Mouse (Mus musculus): Measurements from ENCODE around the gene Slc5a5. TPM values are rescaled to one million over a fixed set of nuclear protein-coding genes. Genes with fewer than 3 reads are reported as not detected.

Gene Slc5a5
- polyA plus RNA-seq, 1 experiment from 2014 or later, result 0.31 TPM

DNA sequence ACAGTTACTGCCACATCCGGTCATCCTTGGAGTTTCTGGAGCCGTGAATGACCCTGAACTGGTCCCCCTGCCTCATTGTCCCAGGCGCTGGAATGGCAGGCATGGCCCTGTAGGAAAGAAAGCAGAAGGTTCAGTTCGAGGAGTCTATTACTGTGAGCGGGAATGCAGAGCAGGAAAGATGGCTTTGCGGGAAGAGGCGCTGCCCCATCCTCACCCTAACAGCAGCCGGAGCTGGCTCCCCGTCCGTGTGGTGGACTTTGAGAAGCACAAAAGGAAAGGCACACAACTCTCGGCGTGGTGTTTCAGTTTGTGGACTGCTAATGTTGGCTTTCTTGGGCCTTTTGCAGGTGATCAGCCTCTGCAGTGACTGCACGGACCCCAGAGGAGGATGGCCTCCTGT, 18.1 kb downstream of the Slc5a5 start:
- H3K27ac ChIP-seq (ENCODE audit: low read length), result no peak overlapping the region
- ATAC-seq, result no peak
- H3K27me3 ChIP-seq (replicated peaks; ENCODE audit: control insufficient read depth, insufficient read depth, low read length), result no peaks in the 10 kb centered on the region
- WGBS, result 95% methylated on average over 13 of the region's 13 CpGs
- H3K4me2 ChIP-seq (ENCODE audit: low read depth, low read length), result no peak overlapping the region
- H3K4me1 ChIP-seq (ENCODE audit: control insufficient read depth, insufficient read depth, low read length), result no peaks in the 10 kb centered on the region
- no peaks in the 10 kb centered on the region for H3K36me3 ChIP-seq (ENCODE audit: control insufficient read depth, insufficient read depth, low read length)
- no peaks in the 10 kb centered on the region for H3K9me3 ChIP-seq (ENCODE audit: control insufficient read depth, low read length)
- no peak overlapping the region for H3K4me3 ChIP-seq (ENCODE audit: low read length)
- no peak overlapping the region for H3K9ac ChIP-seq (ENCODE audit: low read depth, low read length)

DNA sequence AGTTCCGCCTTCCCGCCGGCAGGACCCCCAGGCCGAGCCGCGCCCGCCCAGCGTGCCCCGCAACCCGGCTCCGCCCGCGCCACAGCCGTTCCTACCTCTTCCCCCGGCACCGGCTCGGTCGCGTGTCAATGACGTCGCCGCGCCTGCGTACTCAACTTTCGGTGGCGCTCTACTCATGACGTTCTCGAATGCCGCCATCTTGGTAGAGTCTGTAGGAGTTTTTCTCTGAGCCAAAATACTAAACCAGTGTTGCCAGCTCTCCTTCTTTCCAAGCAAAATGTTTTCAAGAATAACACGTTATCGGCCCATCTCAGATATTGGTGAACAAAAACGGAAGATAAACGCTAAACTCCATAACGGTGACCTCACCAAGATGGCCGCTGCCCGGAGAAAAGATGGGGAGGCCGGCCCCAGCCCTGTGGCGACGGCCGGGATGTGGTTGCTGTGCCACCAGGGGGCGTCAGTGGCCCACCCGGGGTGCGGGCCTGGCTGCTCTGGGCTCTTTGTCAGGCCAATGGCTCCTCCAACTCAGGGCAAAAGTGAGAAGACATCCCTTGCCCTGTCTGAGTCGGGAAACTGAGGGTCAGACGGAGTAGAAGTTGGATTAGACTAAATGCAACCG, 19.1 kb downstream of the Slc5a5 start, which contains the start of gene Ccdc124:
Gene Ccdc124, minus strand, starts transcription at position 572 of the 622 bp plus-strand sequence.
- Histone ChIP-seq H3K27ac (ENCODE audit: low read length) (peak within 1 kb of the TSS; percentile 74), H3K4me1 (ENCODE audit: control insufficient read depth, insufficient read depth, low read length) (peaks cover 9% of the 10 kb centered on the region), H3K4me3 (ENCODE audit: low read length) (peak within 1 kb of the TSS; percentile 92), H3K36me3 (ENCODE audit: control insufficient read depth, insufficient read depth, low read length) (no peaks in the 10 kb centered on the region), H3K4me2 (ENCODE audit: low read depth, low read length) (peak within 1 kb of the TSS; percentile 89), H3K9ac (ENCODE audit: low read depth, low read length) (peak within 1 kb of the TSS; percentile 84), H3K9me3 (ENCODE audit: control insufficient read depth, low read length) (no peaks in the 10 kb centered on the region), H3K27me3 (replicated peaks; ENCODE audit: control insufficient read depth, insufficient read depth, low read length) (no peaks in the 10 kb centered on the region)
- WGBS, result 1% methylated on average over 46 of the region's 46 CpGs
- peak; percentile 91 for ATAC-seq

GRCm38 (mm10) chr8:70872643-70873363, 19.8 kb downstream of the Slc5a5 start:
- peak; percentile 1; the same call in 1 of the 2 replicates for ATAC-seq
- Histone ChIP-seq H3K9me3 (ENCODE audit: control insufficient read depth, low read length) (no peaks in the 10 kb centered on the region), H3K4me3 (ENCODE audit: low read length) (peak overlapping the region; percentile 92), H3K4me2 (ENCODE audit: low read depth, low read length) (peak overlapping the region; percentile 89), H3K27me3 (replicated peaks; ENCODE audit: control insufficient read depth, insufficient read depth, low read length) (no peaks in the 10 kb centered on the region), H3K9ac (ENCODE audit: low read depth, low read length) (peak overlapping the region; percentile 84), H3K36me3 (ENCODE audit: control insufficient read depth, insufficient read depth, low read length) (no peaks in the 10 kb centered on the region), H3K4me1 (ENCODE audit: control insufficient read depth, insufficient read depth, low read length) (peaks cover 15% of the 10 kb centered on the region), H3K27ac (ENCODE audit: low read length) (peak overlapping the region; percentile 68)
- WGBS, result 4% methylated on average over 31 of the region's 31 CpGs

- Histone ChIP-seq H3K36me3 (ENCODE audit: control insufficient read depth, insufficient read depth, low read length) (no peaks in the 10 kb centered on the region), H3K27ac (ENCODE audit: low read length) (no peak overlapping the region), H3K27me3 (replicated peaks; ENCODE audit: control insufficient read depth, insufficient read depth, low read length) (no peaks in the 10 kb centered on the region), H3K9ac (ENCODE audit: low read depth, low read length) (no peak overlapping the region), H3K4me3 (ENCODE audit: low read length) (no peak overlapping the region), H3K4me2 (ENCODE audit: low read depth, low read length) (no peak overlapping the region), H3K9me3 (ENCODE audit: control insufficient read depth, low read length) (no peaks in the 10 kb centered on the region), H3K4me1 (ENCODE audit: control insufficient read depth, insufficient read depth, low read length) (peaks cover 18% of the 10 kb centered on the region)
- no peak for ATAC-seq
- 85% methylated on average over 5 of the region's 5 CpGs for WGBS
Observed at GRCm38 (mm10) chr8:70871195-70871807, 21.3 kb downstream of the Slc5a5 start.

GRCm38 (mm10) chr8:70869601-70870041, 22.9 kb downstream of the Slc5a5 start:
- 0 out of 2 replicates have a peak, but pooled peaks have one; percentile 9 for ATAC-seq
- H3K27ac ChIP-seq (ENCODE audit: low read length), result no peak overlapping the region

GRCm38 (mm10) chr8:70869199-70869571, 23.4 kb downstream of the Slc5a5 start:
- no peak for ATAC-seq
- 42% methylated on average over 5 of the region's 5 CpGs for WGBS
- 0 out of 2 replicates have a peak, but pooled peaks cover 4% of the 10 kb centered on the region for H3K27me3 ChIP-seq (replicated peaks; ENCODE audit: control insufficient read depth, insufficient read depth, low read length)
- H3K36me3 ChIP-seq (ENCODE audit: control insufficient read depth, insufficient read depth, low read length), result no peaks in the 10 kb centered on the region
- peak overlapping the region; percentile 43 for H3K9ac ChIP-seq (ENCODE audit: low read depth, low read length)
- H3K9me3 ChIP-seq (ENCODE audit: control insufficient read depth, low read length), result no peaks in the 10 kb centered on the region
- H3K27ac ChIP-seq (ENCODE audit: low read length), result no peak overlapping the region
- H3K4me2 ChIP-seq (ENCODE audit: low read depth, low read length), result peak overlapping the region; percentile 45; the same call in 1 of the 2 replicates
- H3K4me3 ChIP-seq (ENCODE audit: low read length), result no peak overlapping the region; the same call in 1 of the 2 replicates
- peaks cover 30% of the 10 kb centered on the region for H3K4me1 ChIP-seq (ENCODE audit: control insufficient read depth, insufficient read depth, low read length)

More at GRCm38 (mm10) chr8:70869601-70870041, 22.9 kb downstream of the Slc5a5 start:
- Histone ChIP-seq H3K4me1 (ENCODE audit: control insufficient read depth, insufficient read depth, low read length) (peaks cover 26% of the 10 kb centered on the region), H3K9ac (ENCODE audit: low read depth, low read length) (0 out of 2 replicates have a peak overlapping the region, but pooled peaks have one; percentile 43), H3K4me2 (ENCODE audit: low read depth, low read length) (no peak overlapping the region), H3K4me3 (ENCODE audit: low read length) (no peak overlapping the region), H3K9me3 (ENCODE audit: control insufficient read depth, low read length) (no peaks in the 10 kb centered on the region), H3K27me3 (replicated peaks; ENCODE audit: control insufficient read depth, insufficient read depth, low read length) (0 out of 2 replicates have a peak, but pooled peaks cover 1% of the 10 kb centered on the region), H3K36me3 (ENCODE audit: control insufficient read depth, insufficient read depth, low read length) (no peaks in the 10 kb centered on the region)
- 52% methylated on average over 16 of the region's 16 CpGs for WGBS

- H3K9ac ChIP-seq (ENCODE audit: low read depth, low read length), result peak overlapping the region; percentile 43
- peak overlapping the region; percentile 7; the same call in 1 of the 2 replicates for H3K27ac ChIP-seq (ENCODE audit: low read length)
- peak overlapping the region; percentile 45 for H3K4me2 ChIP-seq (ENCODE audit: low read depth, low read length)
- H3K4me3 ChIP-seq (ENCODE audit: low read length), result peak overlapping the region; percentile 28
- no peak for ATAC-seq
- 19% methylated on average over 40 of the region's 40 CpGs for WGBS
- H3K36me3 ChIP-seq (ENCODE audit: control insufficient read depth, insufficient read depth, low read length), result no peaks in the 10 kb centered on the region
- H3K9me3 ChIP-seq (ENCODE audit: control insufficient read depth, low read length), result no peaks in the 10 kb centered on the region
- peaks cover 32% of the 10 kb centered on the region for H3K4me1 ChIP-seq (ENCODE audit: control insufficient read depth, insufficient read depth, low read length)
- H3K27me3 ChIP-seq (replicated peaks; ENCODE audit: control insufficient read depth, insufficient read depth, low read length), result peaks cover 6% of the 10 kb centered on the region; the same call in 1 of the 2 replicates
Observed at GRCm38 (mm10) chr8:70868559-70869198, 23.9 kb downstream of the Slc5a5 start.

- no peaks in the 10 kb centered on the region for H3K9me3 ChIP-seq (ENCODE audit: control insufficient read depth, low read length)
- no peak overlapping the region for H3K4me3 ChIP-seq (ENCODE audit: low read length)
Observed at GRCm38 (mm10) chr8:70866566-70866965, 26.0 kb downstream of the Slc5a5 start.

More at GRCm38 (mm10) chr8:70866566-70866965, 26.0 kb downstream of the Slc5a5 start:
- no peak overlapping the region for H3K9ac ChIP-seq (ENCODE audit: low read depth, low read length)
- no peak overlapping the region for H3K27ac ChIP-seq (ENCODE audit: low read length)
- H3K27me3 ChIP-seq (replicated peaks; ENCODE audit: control insufficient read depth, insufficient read depth, low read length), result peaks cover 24% of the 10 kb centered on the region
- H3K4me2 ChIP-seq (ENCODE audit: low read depth, low read length), result no peak overlapping the region
- peaks cover 46% of the 10 kb centered on the region for H3K4me1 ChIP-seq (ENCODE audit: control insufficient read depth, insufficient read depth, low read length)
- no peaks in the 10 kb centered on the region for H3K36me3 ChIP-seq (ENCODE audit: control insufficient read depth, insufficient read depth, low read length)
- ATAC-seq, result no peak
- WGBS, result 84% methylated on average over 7 of the region's 7 CpGs

All from intestine, embryonic 16.5 days (tissue).